Mouse (Mus musculus): ENCODE measurements around the gene AI597479. TPM values are rescaled to one million over a fixed set of nuclear protein-coding genes. Genes with fewer than 3 reads are reported as not detected.

AI597479 gene
- total and polyA plus RNA-seq, 2 experiments, result 2.8 to 8.0 TPM

- H3K4me1 ChIP-seq (ENCODE audit: control insufficient read depth, insufficient read depth, low read length), result no peaks in the 10 kb centered on the region
- TF ChIP-seq CTCF (IDR thresholded peaks at IDR 0.05; ENCODE audit: low read depth, low read length) (no peak), POLR2A (IDR thresholded peaks at IDR 0.05; ENCODE audit: extremely low read depth, insufficient read depth, low read length) (no peak)
- no peaks in the 10 kb centered on the region for H3K79me2 ChIP-seq (ENCODE audit: control insufficient read depth, insufficient read depth, low read length)
- no peaks in the 10 kb centered on the region for H3K27me3 ChIP-seq (ENCODE audit: control insufficient read depth, insufficient read depth, low read length)
- no peak overlapping the region for H3K4me3 ChIP-seq (ENCODE audit: insufficient read depth, low read depth, low read length)
- no peak overlapping the region for H3K27ac ChIP-seq (replicated peaks; ENCODE audit: insufficient read depth, low read depth, low read length)
- no peak overlapping the region for H3K9ac ChIP-seq (ENCODE audit: low read depth, low read length)
- no peaks in the 10 kb centered on the region for H3K36me3 ChIP-seq (ENCODE audit: control insufficient read depth, insufficient read depth, low read length)
- DNase-seq (ENCODE audit: extremely low read depth, low read depth, low spot score), result no peak
- 89% methylated on average over 8 of the region's 8 CpGs for WGBS
Measured at GRCm38 (mm10) chr1:43144338-43144906, 45.9 kb downstream of the AI597479 start.

GRCm38 (mm10) chr1:43145388-43145787, 46.9 kb downstream of the AI597479 start:
- Histone ChIP-seq H3K4me3 (ENCODE audit: insufficient read depth, low read depth, low read length) (no peak overlapping the region), H3K27ac (replicated peaks; ENCODE audit: insufficient read depth, low read depth, low read length) (no peak overlapping the region), H3K27me3 (ENCODE audit: control insufficient read depth, insufficient read depth, low read length) (no peaks in the 10 kb centered on the region), H3K9ac (ENCODE audit: low read depth, low read length) (no peak overlapping the region), H3K79me2 (ENCODE audit: control insufficient read depth, insufficient read depth, low read length) (no peaks in the 10 kb centered on the region), H3K36me3 (ENCODE audit: control insufficient read depth, insufficient read depth, low read length) (no peaks in the 10 kb centered on the region), H3K4me1 (ENCODE audit: control insufficient read depth, insufficient read depth, low read length) (no peaks in the 10 kb centered on the region)
- TF ChIP-seq POLR2A (IDR thresholded peaks at IDR 0.05; ENCODE audit: extremely low read depth, insufficient read depth, low read length) (no peak), CTCF (IDR thresholded peaks at IDR 0.05; ENCODE audit: low read depth, low read length) (no peak)
- WGBS, result 69% methylated on average over 6 of the region's 6 CpGs
- DNase-seq (ENCODE audit: extremely low read depth, low read depth, low spot score), result no peak

- DNase-seq (ENCODE audit: extremely low read depth, low read depth, low spot score), result no peak
- WGBS, result 80% methylated on average over 2 of the region's 2 CpGs
- Histone ChIP-seq H3K36me3 (ENCODE audit: control insufficient read depth, insufficient read depth, low read length) (no peaks in the 10 kb centered on the region), H3K9ac (ENCODE audit: low read depth, low read length) (no peak overlapping the region), H3K27me3 (ENCODE audit: control insufficient read depth, insufficient read depth, low read length) (no peaks in the 10 kb centered on the region), H3K4me3 (ENCODE audit: insufficient read depth, low read depth, low read length) (no peak overlapping the region), H3K4me1 (ENCODE audit: control insufficient read depth, insufficient read depth, low read length) (no peaks in the 10 kb centered on the region), H3K27ac (replicated peaks; ENCODE audit: insufficient read depth, low read depth, low read length) (no peak overlapping the region), H3K79me2 (ENCODE audit: control insufficient read depth, insufficient read depth, low read length) (no peaks in the 10 kb centered on the region)
- TF ChIP-seq POLR2A (IDR thresholded peaks at IDR 0.05; ENCODE audit: extremely low read depth, insufficient read depth, low read length), result no peak
- no peak for TF ChIP-seq CTCF (IDR thresholded peaks at IDR 0.05; ENCODE audit: low read depth, low read length)
Measured at GRCm38 (mm10) chr1:43147474-43147873, 49.0 kb downstream of the AI597479 start.

DNA sequence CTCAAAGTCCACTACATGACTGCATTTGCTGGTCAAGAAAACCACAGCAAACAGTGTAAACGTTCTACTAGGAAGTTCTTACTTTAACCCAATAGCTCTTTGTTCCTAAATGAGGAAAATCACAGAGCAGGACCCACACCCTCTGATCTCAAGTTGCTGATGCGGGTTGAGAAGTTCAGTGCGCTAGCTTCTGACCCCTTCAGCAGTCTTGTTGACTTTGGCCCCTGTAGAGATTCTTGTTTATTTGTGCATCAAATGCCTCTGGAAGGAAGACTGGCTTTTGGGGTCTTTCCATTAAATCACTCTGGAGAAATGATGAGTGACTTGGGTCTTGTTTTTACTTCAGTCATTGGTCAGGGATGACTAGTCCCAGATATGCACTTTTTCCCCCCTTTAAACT, 51.7 kb downstream of the AI597479 start:
- no peaks in the 10 kb centered on the region for H3K4me1 ChIP-seq (ENCODE audit: control insufficient read depth, insufficient read depth, low read length)
- no peaks in the 10 kb centered on the region for H3K36me3 ChIP-seq (ENCODE audit: control insufficient read depth, insufficient read depth, low read length)
- TF ChIP-seq CTCF (IDR thresholded peaks at IDR 0.05; ENCODE audit: low read depth, low read length) (no peak), POLR2A (IDR thresholded peaks at IDR 0.05; ENCODE audit: extremely low read depth, insufficient read depth, low read length) (no peak)
- WGBS, result 51% methylated on average over 3 of the region's 3 CpGs
- no peak overlapping the region for H3K4me3 ChIP-seq (ENCODE audit: insufficient read depth, low read depth, low read length)
- no peak for DNase-seq (ENCODE audit: extremely low read depth, low read depth, low spot score)
- no peak overlapping the region for H3K9ac ChIP-seq (ENCODE audit: low read depth, low read length)
- no peaks in the 10 kb centered on the region for H3K27me3 ChIP-seq (ENCODE audit: control insufficient read depth, insufficient read depth, low read length)
- no peak overlapping the region for H3K27ac ChIP-seq (replicated peaks; ENCODE audit: insufficient read depth, low read depth, low read length)
- no peaks in the 10 kb centered on the region for H3K79me2 ChIP-seq (ENCODE audit: control insufficient read depth, insufficient read depth, low read length)

- TF ChIP-seq POLR2A (IDR thresholded peaks at IDR 0.05; ENCODE audit: extremely low read depth, insufficient read depth, low read length), result no peak
- TF ChIP-seq CTCF (IDR thresholded peaks at IDR 0.05; ENCODE audit: low read depth, low read length), result no peak
Measured at GRCm38 (mm10) chr1:43152626-43153025, 54.1 kb downstream of the AI597479 start.

DNA sequence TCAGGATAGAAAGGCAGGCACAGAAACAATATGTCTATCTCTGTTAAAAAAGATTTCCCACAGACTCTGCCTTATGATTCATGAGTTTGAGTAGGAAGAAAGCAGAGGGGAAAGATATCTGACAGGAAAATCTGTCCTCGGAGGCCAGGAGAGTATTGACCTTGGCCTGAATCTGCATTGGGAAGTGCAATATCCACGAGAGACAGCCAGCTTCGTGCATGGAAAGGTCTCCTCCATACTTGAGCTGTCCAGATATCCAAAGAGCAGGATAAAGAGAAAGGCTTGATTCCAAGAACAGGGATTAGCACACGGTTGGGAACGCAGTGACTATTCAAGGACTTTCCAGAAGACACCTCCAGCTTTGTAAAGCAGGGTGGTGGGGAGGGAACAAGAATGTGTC, 55.0 kb downstream of the AI597479 start:
- Histone ChIP-seq H3K79me2 (ENCODE audit: control insufficient read depth, insufficient read depth, low read length) (no peaks in the 10 kb centered on the region), H3K36me3 (ENCODE audit: control insufficient read depth, insufficient read depth, low read length) (no peaks in the 10 kb centered on the region), H3K9ac (ENCODE audit: low read depth, low read length) (no peak overlapping the region), H3K4me3 (ENCODE audit: insufficient read depth, low read depth, low read length) (no peak overlapping the region), H3K27ac (replicated peaks; ENCODE audit: insufficient read depth, low read depth, low read length) (no peak overlapping the region), H3K27me3 (ENCODE audit: control insufficient read depth, insufficient read depth, low read length) (no peaks in the 10 kb centered on the region), H3K4me1 (ENCODE audit: control insufficient read depth, insufficient read depth, low read length) (no peaks in the 10 kb centered on the region)
- no peak for DNase-seq (ENCODE audit: extremely low read depth, low read depth, low spot score)
- TF ChIP-seq CTCF (IDR thresholded peaks at IDR 0.05; ENCODE audit: low read depth, low read length), result no peak
- TF ChIP-seq POLR2A (IDR thresholded peaks at IDR 0.05; ENCODE audit: extremely low read depth, insufficient read depth, low read length), result no peak
- 59% methylated on average over 5 of the region's 5 CpGs for WGBS

More at GRCm38 (mm10) chr1:43152626-43153025, 54.1 kb downstream of the AI597479 start:
- no peaks in the 10 kb centered on the region for H3K79me2 ChIP-seq (ENCODE audit: control insufficient read depth, insufficient read depth, low read length)
- H3K27ac ChIP-seq (replicated peaks; ENCODE audit: insufficient read depth, low read depth, low read length), result no peak overlapping the region
- no peak overlapping the region for H3K4me3 ChIP-seq (ENCODE audit: insufficient read depth, low read depth, low read length)
- H3K27me3 ChIP-seq (ENCODE audit: control insufficient read depth, insufficient read depth, low read length), result no peaks in the 10 kb centered on the region
- DNase-seq (ENCODE audit: extremely low read depth, low read depth, low spot score), result no peak
- no peaks in the 10 kb centered on the region for H3K36me3 ChIP-seq (ENCODE audit: control insufficient read depth, insufficient read depth, low read length)
- H3K9ac ChIP-seq (ENCODE audit: low read depth, low read length), result no peak overlapping the region
- WGBS, result 43% methylated on average over 4 of the region's 4 CpGs
- no peaks in the 10 kb centered on the region for H3K4me1 ChIP-seq (ENCODE audit: control insufficient read depth, insufficient read depth, low read length)
